In the genomic region with DNA sequence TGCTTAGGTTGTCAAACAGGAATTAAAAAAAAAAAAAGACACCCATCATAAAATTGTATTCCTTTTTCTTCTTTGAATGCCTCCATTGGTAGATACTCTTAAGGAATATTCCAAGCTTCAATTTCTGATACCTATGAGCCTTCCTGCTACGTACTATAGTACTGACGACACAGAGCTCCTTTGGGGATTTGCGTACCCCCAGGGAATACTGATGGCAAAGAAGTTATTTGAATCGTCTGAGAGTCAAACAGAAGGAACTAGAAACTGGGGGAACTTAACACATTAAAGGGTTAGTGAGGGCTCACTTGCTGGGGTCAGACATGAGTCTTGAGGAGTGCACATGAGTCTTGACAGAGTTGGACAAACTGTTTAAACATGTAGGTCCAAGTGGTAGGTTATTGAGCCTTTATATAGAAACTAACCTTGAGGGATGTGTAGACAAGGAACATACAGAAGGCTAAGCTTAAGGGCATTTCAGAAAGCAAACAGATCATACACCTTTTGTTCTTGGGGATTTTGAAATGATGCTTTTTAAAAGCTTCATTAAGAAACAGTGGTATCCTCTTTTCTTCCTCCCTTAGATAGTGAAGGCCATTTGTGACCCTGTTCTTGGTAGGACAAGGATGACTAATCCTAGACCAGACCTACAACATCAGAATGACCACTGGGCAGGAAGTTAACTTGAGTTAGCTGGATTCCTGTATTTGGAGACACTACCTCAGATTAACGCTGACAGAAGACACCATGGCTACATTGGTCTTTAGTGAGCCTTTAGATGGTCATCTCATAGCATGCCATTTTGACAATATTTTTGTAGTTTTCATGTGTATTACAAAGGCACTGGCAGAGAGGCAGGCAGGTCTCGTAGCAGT, we compare ENCODE assay signal across 8 mouse cellular contexts. TPM values are rescaled to one million over a fixed set of nuclear protein-coding genes. Genes with fewer than 3 reads are reported as not detected.
DNase-seq lines count a peak whose midpoint lies in the region; ATAC-seq lines count a peak whose summit lies in the region.

No protein-coding gene starts in this region.

- 82% methylated on average over 6 of the region's 6 CpGs for WGBS in kidney, embryonic 14.5 days
- WGBS in kidney, embryonic 16.5 days = 78% methylated on average over 6 of the region's 6 CpGs
- WGBS in embryonic facial prominence, embryonic 15.5 days = 74% methylated on average over 6 of the region's 6 CpGs
- 72% methylated on average over 6 of the region's 6 CpGs for WGBS in midbrain, embryonic 13.5 days

- no peak overlapping the region for H3K4me3 ChIP-seq in kidney, embryonic 14.5 days (ENCODE audit: low read length)
- H3K4me3 ChIP-seq in kidney, embryonic 16.5 days (ENCODE audit: low read length) = no peak overlapping the region
- H3K4me3 ChIP-seq in embryonic facial prominence, embryonic 15.5 days (replicated peaks) = peak overlapping the region; percentile 53
- peak overlapping the region; percentile 61 for H3K4me3 ChIP-seq in midbrain, embryonic 13.5 days (replicated peaks)

- DNase-seq in CD4-positive helper T cell, adult 2 months (ENCODE audit: low read depth, low spot score) = peak; percentile 45
- DNase-seq in left cerebral cortex, postnatal 14 days (ENCODE audit: low spot score in 2 of 2) = no peak
- no peak for DNase-seq in retina, postnatal 1 day

- H3K4me2 ChIP-seq in kidney, embryonic 14.5 days (replicated peaks; ENCODE audit: low read depth, low read length) = peak overlapping the region; percentile 45
- no peak overlapping the region for H3K4me2 ChIP-seq in kidney, embryonic 16.5 days (replicated peaks; ENCODE audit: low read depth, low read length)
- peak overlapping the region; percentile 63 for H3K4me2 ChIP-seq in embryonic facial prominence, embryonic 15.5 days (replicated peaks)
- peak overlapping the region; percentile 95 for H3K4me2 ChIP-seq in midbrain, embryonic 13.5 days (replicated peaks)

- H3K27me3 ChIP-seq in kidney, embryonic 14.5 days (ENCODE audit: control insufficient read depth, insufficient read depth, low read length) = no peaks in the 10 kb centered on the region
- H3K27me3 ChIP-seq in kidney, embryonic 16.5 days (ENCODE audit: insufficient read depth, low read length) = no peaks in the 10 kb centered on the region
- no peaks in the 10 kb centered on the region for H3K27me3 ChIP-seq in embryonic facial prominence, embryonic 15.5 days
- H3K27me3 ChIP-seq in midbrain, embryonic 13.5 days = no peaks in the 10 kb centered on the region

- intact Hi-C loops in left cerebral cortex, postnatal 14 days (cut with DNase I) = loop anchor here (5.0 to 10.0 kb wide), 4 partner anchors 99 to 452 kb away; no protein-coding TSS in a partner anchor

- peaks cover 9% of the 10 kb centered on the region; the same call in 1 of the 2 replicates for H3K4me1 ChIP-seq in kidney, embryonic 14.5 days (ENCODE audit: control insufficient read depth, insufficient read depth, low read length)
- peaks cover 43% of the 10 kb centered on the region for H3K4me1 ChIP-seq in kidney, embryonic 16.5 days (ENCODE audit: insufficient read depth, low read length)
- H3K4me1 ChIP-seq in embryonic facial prominence, embryonic 15.5 days = peaks cover 22% of the 10 kb centered on the region
- peaks cover 75% of the 10 kb centered on the region for H3K4me1 ChIP-seq in midbrain, embryonic 13.5 days (replicated peaks)

- no peak for ATAC-seq in kidney, embryonic 14.5 days (ENCODE audit: low FRiP score, low TSS enrichment)
- no peak for ATAC-seq in kidney, embryonic 16.5 days (ENCODE audit: low FRiP score, low TSS enrichment)
- ATAC-seq in embryonic facial prominence, embryonic 15.5 days (ENCODE audit: insufficient number of reproducible peaks, low FRiP score, low TSS enrichment, low read depth) = no peak
- no peak for ATAC-seq in midbrain, embryonic 13.5 days
- ATAC-seq in erythroblast, adult 5-6 weeks (replicated peaks; ENCODE audit: low FRiP score, poor library complexity, severe bottlenecking) = no peak

- no peak overlapping the region; the same call in 1 of the 2 replicates for H3K9ac ChIP-seq in kidney, embryonic 14.5 days (ENCODE audit: low read depth, low read length)
- H3K9ac ChIP-seq in kidney, embryonic 16.5 days (replicated peaks; ENCODE audit: low read length) = no peak overlapping the region
- H3K9ac ChIP-seq in embryonic facial prominence, embryonic 15.5 days = no peak overlapping the region
- no peak overlapping the region for H3K9ac ChIP-seq in midbrain, embryonic 13.5 days (replicated peaks)

- H3K9me3 ChIP-seq in kidney, embryonic 14.5 days (ENCODE audit: control insufficient read depth, low read length) = no peaks in the 10 kb centered on the region
- H3K9me3 ChIP-seq in kidney, embryonic 16.5 days (ENCODE audit: low read length) = no peaks in the 10 kb centered on the region
- H3K9me3 ChIP-seq in embryonic facial prominence, embryonic 15.5 days (replicated peaks) = no peaks in the 10 kb centered on the region
- no peaks in the 10 kb centered on the region for H3K9me3 ChIP-seq in midbrain, embryonic 13.5 days

- no peak overlapping the region for H3K27ac ChIP-seq in kidney, embryonic 14.5 days (ENCODE audit: low read depth, low read length)
- H3K27ac ChIP-seq in kidney, embryonic 16.5 days (ENCODE audit: low read length) = no peak overlapping the region
- no peak overlapping the region for H3K27ac ChIP-seq in embryonic facial prominence, embryonic 15.5 days (replicated peaks)
- H3K27ac ChIP-seq in midbrain, embryonic 13.5 days = no peak overlapping the region

- peaks cover 36% of the 10 kb centered on the region; the same call in 1 of the 2 replicates for H3K36me3 ChIP-seq in kidney, embryonic 14.5 days (ENCODE audit: control insufficient read depth, insufficient read depth, low read length)
- H3K36me3 ChIP-seq in kidney, embryonic 16.5 days (ENCODE audit: insufficient read depth, low read length) = peaks cover 18% of the 10 kb centered on the region; the same call in 1 of the 2 replicates
- H3K36me3 ChIP-seq in embryonic facial prominence, embryonic 15.5 days = peaks cover 30% of the 10 kb centered on the region; the same call in 1 of the 2 replicates
- H3K36me3 ChIP-seq in midbrain, embryonic 13.5 days = peaks cover 27% of the 10 kb centered on the region

RNA-seq across cellular contexts. Expression of a gene that starts 6.2 kb away (rescaled TPM):
- 47.3 and 55.9 TPM in 2 replicates for polyA plus RNA-seq in kidney, embryonic 14.5 days (2014; fragmentation: Nextera tagmentation; extraction: Ambion mirVana)
- polyA plus RNA-seq in kidney, embryonic 16.5 days (2015; fragmentation: Nextera tagmentation; extraction: Ambion mirVana) = 47.9 and 51.4 TPM in 2 replicates
- polyA plus RNA-seq in embryonic facial prominence, embryonic 15.5 days (2015; fragmentation: Nextera tagmentation; extraction: Ambion mirVana) = 87.6 and 89.2 TPM in 2 replicates
- 52.9 and 58.2 TPM in 2 replicates for polyA plus RNA-seq in midbrain, embryonic 13.5 days (2015; fragmentation: Nextera tagmentation; extraction: Ambion mirVana)
- 30.1 and 35.2 TPM in 2 replicates for total RNA-seq in erythroblast, adult 5-6 weeks (2015; ENCODE audit: low replicate concordance)
- total RNA-seq in erythroblast, adult 5-6 weeks (2017; ENCODE audit: low replicate concordance) = 32.3 and 41.7 TPM in 2 replicates
- total RNA-seq in left cerebral cortex, postnatal 14 days (2021) = 10 to 100 TPM; 34.6 to 36.9 TPM

Comparison
In these comparisons a context has a peak if more than half of its experiments do, and no peak if none do; other contexts are left out.
1. H3K4me3 ChIP-seq: peak in embryonic facial prominence, embryonic 15.5 days (single experiment) and midbrain, embryonic 13.5 days (single experiment); none in kidney, embryonic 14.5 days (single experiment) and kidney, embryonic 16.5 days (single experiment).